Mouse (Mus musculus) intestine, postnatal 0 days (tissue): ENCODE measurements around the gene Rgs1. TPM values are rescaled to one million over a fixed set of nuclear protein-coding genes. Genes with fewer than 3 reads are reported as not detected.

ENCODE experiments used
- ATAC-seq: fragments of 200-750 bp; cut with Nextera tagmentation; 2 replicates; pipeline ENCODE4 v1.8.0; 2017; ENCODE audit warnings: mild to moderate bottlenecking, moderate TSS enrichment, moderate library complexity
- H3K27ac ChIP-seq: fragments of 300-500 bp; sonication (generic); 2 replicates; pipeline ENCODE4 v1.5.1; 2014; ENCODE audit warnings: mild to moderate bottlenecking, low read depth, low read length, moderate library complexity
- H3K27me3 ChIP-seq: fragments of 300-500 bp; sonication (generic); replicated peaks from 2 replicates; pipeline ENCODE4 v1.6.1; 2014; ENCODE audit warnings: low read length, mixed read lengths; ENCODE audit not compliant: control insufficient read depth, insufficient read depth
- H3K36me3 ChIP-seq: fragments of 300-500 bp; sonication (generic); 2 replicates; pipeline ENCODE4 v1.6.1; 2014; ENCODE audit warnings: mild to moderate bottlenecking, moderate library complexity; ENCODE audit not compliant: control insufficient read depth, insufficient read depth
- H3K4me1 ChIP-seq: fragments of 300-500 bp; sonication (generic); replicated peaks from 2 replicates; pipeline ENCODE4 v1.6.1; 2014; ENCODE audit warnings: antibody characterized with exemption, low read length, mixed read lengths; ENCODE audit not compliant: control insufficient read depth, insufficient read depth
- H3K4me2 ChIP-seq: fragments of 300-500 bp; sonication (generic); replicated peaks from 2 replicates; pipeline ENCODE4 v1.6.1; 2014; ENCODE audit warnings: low read depth, mild to moderate bottlenecking, moderate library complexity
- H3K4me3 ChIP-seq: fragments of 300-500 bp; sonication (generic); 2 replicates; pipeline ENCODE4 v1.5.1; 2014; ENCODE audit warnings: low read depth, low read length
- H3K9ac ChIP-seq: fragments of 300-500 bp; sonication (generic); 2 replicates; pipeline ENCODE4 v1.6.1; 2014; ENCODE audit warnings: mild to moderate bottlenecking, low read depth, low read length
- H3K9me3 ChIP-seq: fragments of 300-500 bp; sonication (generic); 2 replicates; pipeline ENCODE4 v1.6.1; 2016; ENCODE audit warnings: mixed run types; ENCODE audit not compliant: control insufficient read depth
- CTCF ChIP-seq: sonication (generic); IDR thresholded peaks from 2 replicates; pipeline ENCODE4 v1.5.1; 2016; ENCODE audit warnings: low read depth, mild to moderate bottlenecking, control low read depth, antibody characterized with exemption, moderate library complexity
- WGBS: fragments of 180-500 bp; shearing (Covaris S2); extraction: QIAGEN DNeasy Blood & Tissue Kit; methylation state at CpG from one replicate; pipeline ENCODE4 v1.1.7; 2014; 5-methylcytosine and 5-hydroxymethylcytosine counted together
- polyA plus RNA-seq: library from polyadenylated mRNA; unstranded; fragments of >200 nt; fragmentation: Nextera tagmentation; extraction: Ambion mirVana; gene quantifications from 2 replicates; pipeline ENCODE4 v1.2.1, GENCODE M21; 2015

Gene Rgs1
- polyA plus RNA-seq, 1 experiment from 2014 or later = 11.8 TPM

DNA sequence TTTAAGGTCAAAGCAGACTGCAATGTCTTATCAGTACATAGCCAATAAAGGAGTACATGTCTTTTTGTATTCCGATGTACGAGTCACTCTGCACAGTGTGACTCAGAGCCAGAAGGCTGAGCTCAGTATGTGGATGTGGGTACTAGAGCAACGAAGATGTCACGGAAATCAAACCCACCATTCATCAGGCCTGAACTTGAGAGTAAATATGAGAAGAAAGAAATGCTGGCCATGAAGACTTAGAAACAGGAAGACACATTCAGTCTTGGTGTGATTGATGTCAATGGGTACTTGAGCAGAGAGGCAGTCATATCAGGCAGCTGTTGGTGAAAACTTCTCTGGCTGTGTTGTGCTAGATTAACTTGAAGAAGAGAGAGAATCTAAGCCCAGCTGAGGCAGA is 46.1 kb downstream of the Rgs1 start:
- TF ChIP-seq CTCF = no peak
- Histone ChIP-seq H3K4me2 (no peak overlapping the region), H3K27me3 (no peaks in the 10 kb centered on the region), H3K4me1 (no peaks in the 10 kb centered on the region), H3K4me3 (no peak overlapping the region), H3K36me3 (no peaks in the 10 kb centered on the region), H3K27ac (no peak overlapping the region), H3K9ac (no peak overlapping the region), H3K9me3 (no peaks in the 10 kb centered on the region)
- WGBS = 79% methylated on average over 4 of the region's 4 CpGs
- no peak for ATAC-seq

DNA sequence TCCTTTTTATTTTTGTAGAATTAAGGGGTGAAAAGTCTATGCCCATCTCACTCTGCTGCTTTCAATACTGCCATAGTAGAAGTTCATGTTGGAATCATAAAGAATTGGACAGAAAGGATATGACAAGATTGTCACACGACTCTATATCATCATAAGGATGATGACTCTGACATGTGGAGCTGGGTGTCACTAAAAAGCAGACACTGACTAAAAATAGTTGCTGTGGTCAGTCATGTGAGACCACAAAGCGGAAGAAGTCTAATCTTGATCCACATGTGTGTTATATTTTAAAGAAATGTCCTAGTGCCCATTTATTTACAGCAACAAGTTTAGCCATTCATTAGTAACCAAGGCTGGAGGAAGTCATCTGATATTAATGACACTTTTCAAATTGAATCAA is 48.5 kb downstream of the Rgs1 start:
- Histone ChIP-seq H3K36me3 (no peaks in the 10 kb centered on the region), H3K9me3 (no peaks in the 10 kb centered on the region), H3K4me1 (no peaks in the 10 kb centered on the region), H3K4me2 (no peak overlapping the region), H3K27ac (no peak overlapping the region), H3K27me3 (no peaks in the 10 kb centered on the region), H3K9ac (no peak overlapping the region), H3K4me3 (no peak overlapping the region)
- no peak for ATAC-seq
- TF ChIP-seq CTCF = no peak
- 79% methylated on average over 2 of the region's 2 CpGs for WGBS

DNA sequence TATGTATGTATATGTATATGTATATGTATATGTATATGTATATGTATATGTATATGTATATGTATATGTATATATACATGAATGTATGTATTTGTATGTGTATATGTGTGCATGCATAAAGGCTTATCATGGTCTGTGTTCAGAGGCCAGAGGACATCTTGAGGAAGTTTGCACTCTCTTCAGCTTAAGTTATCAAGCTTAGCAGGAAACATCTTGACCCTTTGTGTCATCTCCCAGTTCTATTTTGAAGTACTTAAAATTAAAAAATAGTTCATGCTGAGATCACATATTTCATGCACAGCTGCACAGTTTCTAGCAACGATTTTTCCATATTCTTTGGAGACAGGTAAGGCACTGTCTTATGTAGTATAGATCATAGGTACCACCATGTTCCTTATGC is 49.5 kb downstream of the Rgs1 start:
- H3K9me3 ChIP-seq = no peaks in the 10 kb centered on the region
- no peak overlapping the region for H3K4me2 ChIP-seq
- no peaks in the 10 kb centered on the region for H3K27me3 ChIP-seq
- H3K9ac ChIP-seq = no peak overlapping the region
- whole genome bisulfite sequencing = 76% methylated on average over 1 of the region's 1 CpGs
- no peaks in the 10 kb centered on the region for H3K4me1 ChIP-seq
- H3K36me3 ChIP-seq = no peaks in the 10 kb centered on the region
- no peak overlapping the region for H3K4me3 ChIP-seq
- ATAC-seq = no peak
- no peak for TF ChIP-seq CTCF
- no peak overlapping the region for H3K27ac ChIP-seq

DNA sequence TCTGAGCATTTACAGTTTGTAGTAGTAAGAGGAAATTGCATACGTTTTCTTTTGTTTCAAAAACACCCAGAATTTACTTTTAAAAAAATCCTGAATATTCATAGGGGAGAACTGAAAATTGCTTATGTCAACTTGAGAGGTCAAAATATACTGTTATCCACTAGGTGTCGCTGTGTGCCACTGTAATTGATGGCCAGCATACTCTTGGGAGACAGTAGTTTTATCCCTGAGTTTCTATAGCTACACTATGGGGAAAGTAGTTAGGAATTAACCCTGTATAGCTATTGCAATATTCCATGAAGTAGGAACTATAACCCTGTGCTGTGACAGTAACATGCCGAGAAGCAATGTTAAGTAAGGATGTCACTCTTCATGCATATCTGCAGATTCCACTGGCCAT is 51.4 kb downstream of the Rgs1 start:
- ATAC-seq = no peak
- Histone ChIP-seq H3K9me3 (no peaks in the 10 kb centered on the region), H3K36me3 (no peaks in the 10 kb centered on the region)

More for the DNA sequence above, 51.4 kb downstream of the Rgs1 start:
- 30% methylated on average over 3 of the region's 3 CpGs for WGBS
- Histone ChIP-seq H3K4me2 (no peak overlapping the region), H3K4me3 (no peak overlapping the region), H3K27me3 (no peaks in the 10 kb centered on the region), H3K4me1 (no peaks in the 10 kb centered on the region), H3K9ac (no peak overlapping the region), H3K27ac (no peak overlapping the region)
- peak; percentile 83 for TF ChIP-seq CTCF

Other genes starting within 250 kb of the Rgs1 start
- 87.6 and 91.2 TPM in 2 replicates for gene Rgs2, start 245.1 kb downstream of the Rgs1 start, polyA plus RNA-seq
- 0.09 and 0.10 TPM in 2 replicates for gene Rgs13, start 71.9 kb downstream of the Rgs1 start, polyA plus RNA-seq